Mouse (Mus musculus) hindbrain, postnatal 0 days (tissue): ENCODE results near the gene Kat2b. TPM values are rescaled to one million over a fixed set of nuclear protein-coding genes. Genes with fewer than 3 reads are reported as not detected.

Source experiments
- ATAC-seq: fragments of 200-750 bp; cut with Nextera tagmentation; 2 replicates; pipeline ENCODE4 v1.8.0; 2017; ENCODE audit warnings: mild to moderate bottlenecking, moderate TSS enrichment, moderate library complexity
- DNase-seq: peaks from one replicate; pipeline ENCODE4 v3.0.0-alpha.2; 2015; ENCODE audit warnings: low spot score
- H3K27ac ChIP-seq: fragments of 300-500 bp; sonication (generic); 2 replicates; pipeline ENCODE4 v1.5.1; 2014; ENCODE audit warnings: mild to moderate bottlenecking
- H3K27me3 ChIP-seq: fragments of 300-500 bp; sonication (generic); 2 replicates; pipeline ENCODE4 v1.6.1; 2014; ENCODE audit warnings: low read length, mixed read lengths; ENCODE audit not compliant: insufficient read depth
- H3K36me3 ChIP-seq: fragments of 300-500 bp; sonication (generic); 2 replicates; pipeline ENCODE4 v1.6.1; 2014; ENCODE audit warnings: low read length, mixed read lengths; ENCODE audit not compliant: insufficient read depth
- H3K4me1 ChIP-seq: fragments of 300-500 bp; sonication (generic); 2 replicates; pipeline ENCODE4 v1.6.1; 2014; ENCODE audit warnings: antibody characterized with exemption, low read length, mixed read lengths; ENCODE audit not compliant: insufficient read depth
- H3K4me2 ChIP-seq: fragments of 300-500 bp; sonication (generic); 2 replicates; pipeline ENCODE4 v1.6.1; 2014; ENCODE audit warnings: low read depth, mild to moderate bottlenecking, low read length, moderate library complexity, mixed read lengths
- H3K4me3 ChIP-seq: fragments of 300-500 bp; sonication (generic); 2 replicates; pipeline ENCODE4 v1.5.1; 2014; ENCODE audit warnings: low read length
- H3K9ac ChIP-seq: fragments of 300-500 bp; sonication (generic); replicated peaks from 2 replicates; pipeline ENCODE4 v1.6.1; 2014; ENCODE audit warnings: mild to moderate bottlenecking, low read length, moderate library complexity, mixed read lengths
- H3K9me3 ChIP-seq: fragments of 300-500 bp; sonication (generic); 2 replicates; pipeline ENCODE4 v1.6.1; 2016; ENCODE audit warnings: low read length, mixed read lengths
- CTCF ChIP-seq: IDR thresholded peaks from 2 replicates; pipeline ENCODE4 v1.5.1; 2016; ENCODE audit warnings: antibody characterized with exemption, control low read depth, low read depth
- WGBS: fragments of 180-500 bp; shearing (Covaris S2); extraction: QIAGEN DNeasy Blood & Tissue Kit; methylation state at CpG from one replicate; pipeline ENCODE4 v1.1.7; 2014; 5-methylcytosine and 5-hydroxymethylcytosine counted together
- polyA plus RNA-seq: library from polyadenylated mRNA; unstranded; fragments of >200 nt; fragmentation: Nextera tagmentation; extraction: Ambion mirVana; gene quantifications from 2 replicates; pipeline ENCODE4 v1.2.1, GENCODE M21; 2015
- total RNA-seq: library from RNA; depleted of rRNA; stranded (reverse); fragments of >200 nt; gene quantifications from 2 replicates; pipeline ENCODE4 v1.2.3, GENCODE M21; 2014

The Kat2b gene
- total and polyA plus RNA-seq, 2 experiments from 2014 or later = 4.6 to 17.5 TPM

- Histone ChIP-seq H3K4me2 (peak overlapping the region; percentile 42), H3K9me3 (no peaks in the 10 kb centered on the region), H3K4me3 (no peak overlapping the region), H3K4me1 (peaks cover 15% of the 10 kb centered on the region), H3K27me3 (no peaks in the 10 kb centered on the region), H3K27ac (peak overlapping the region; percentile 76), H3K9ac (no peak overlapping the region), H3K36me3 (no peaks in the 10 kb centered on the region)
- no peak for TF ChIP-seq CTCF
- ATAC-seq = peak; percentile 79
- WGBS = 19% methylated on average over 14 of the region's 14 CpGs
- DNase-seq = peak; percentile 86
These were observed 20.6 kb downstream of the Kat2b start for GRCm38 (mm10) chr17:53587074-53587851.

DNA sequence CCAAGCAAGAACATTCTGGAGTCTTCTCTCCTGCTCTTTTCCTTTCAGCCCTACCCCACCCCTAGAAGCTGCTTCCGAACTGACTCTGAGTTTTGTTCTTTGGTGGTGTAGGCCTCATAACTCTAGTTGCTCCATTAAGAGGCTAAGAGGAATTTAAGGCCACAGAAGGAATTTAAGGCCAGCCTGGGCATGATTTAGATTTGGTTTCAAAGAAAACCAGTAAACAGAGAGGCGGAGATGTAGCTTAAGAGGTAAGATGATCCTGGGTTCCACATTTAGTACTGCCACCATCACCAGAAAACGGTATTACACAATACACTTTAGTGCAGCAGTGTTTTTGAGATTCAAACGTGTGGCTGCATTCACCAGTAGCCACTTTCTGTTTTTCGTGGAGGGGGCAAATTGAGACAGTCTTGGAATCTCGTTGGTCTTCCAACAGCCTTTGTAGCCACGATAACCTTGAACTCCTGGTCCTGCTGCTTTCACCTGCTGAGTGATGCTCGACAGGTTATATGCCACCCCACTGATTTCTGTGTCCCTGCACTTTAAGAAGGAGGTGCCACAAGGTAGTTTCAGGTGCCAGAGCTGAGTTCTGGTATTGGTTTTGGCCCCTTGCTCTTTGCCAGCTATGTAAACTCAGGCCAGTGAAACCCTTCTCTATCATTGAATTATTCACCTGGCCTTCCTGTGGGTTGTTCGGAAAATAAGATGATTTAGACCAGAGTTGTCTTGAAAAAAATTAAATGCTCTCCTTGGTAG is 21.6 kb downstream of the Kat2b start:
- ATAC-seq = no peak

DNA sequence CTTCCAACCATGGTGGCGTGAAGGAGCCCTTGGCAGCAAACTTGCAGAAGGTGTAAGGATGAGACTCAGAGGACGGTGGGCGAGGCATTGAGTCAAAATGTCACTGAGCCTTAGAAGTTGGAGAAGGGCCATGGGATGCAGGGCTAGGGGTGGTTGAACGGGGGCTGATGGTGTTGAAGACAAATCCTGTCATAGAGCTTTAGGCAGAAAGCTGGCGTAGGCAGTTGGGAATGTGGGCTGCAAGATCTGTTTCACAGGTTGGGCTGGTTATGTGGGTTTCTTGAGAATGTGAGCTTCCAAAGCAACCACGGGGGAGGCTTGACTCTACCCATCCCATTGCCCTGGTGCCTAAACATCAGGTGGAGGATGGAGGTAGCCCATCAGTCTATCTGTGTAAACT is 23.4 kb downstream of the Kat2b start:
- Histone ChIP-seq H3K4me1 (peaks cover 15% of the 10 kb centered on the region), H3K36me3 (no peaks in the 10 kb centered on the region), H3K27ac (no peak overlapping the region), H3K4me3 (no peak overlapping the region), H3K27me3 (no peaks in the 10 kb centered on the region), H3K9ac (no peak overlapping the region), H3K9me3 (no peaks in the 10 kb centered on the region), H3K4me2 (no peak overlapping the region)
- DNase-seq = no peak
- ATAC-seq = no peak
- WGBS = 94% methylated on average over 6 of the region's 6 CpGs
- TF ChIP-seq CTCF = no peak

More for the DNA sequence above, 21.6 kb downstream of the Kat2b start:
- Histone ChIP-seq H3K9me3 (no peaks in the 10 kb centered on the region), H3K4me2 (no peak overlapping the region), H3K4me3 (no peak overlapping the region), H3K4me1 (peaks cover 15% of the 10 kb centered on the region), H3K9ac (no peak overlapping the region), H3K27ac (peak overlapping the region; percentile 76; the same call in 1 of the 2 replicates), H3K27me3 (no peaks in the 10 kb centered on the region), H3K36me3 (no peaks in the 10 kb centered on the region)
- no peak for DNase-seq
- 90% methylated on average over 9 of the region's 9 CpGs for WGBS
- peak; percentile 13; the same call in 1 of the 2 replicates for TF ChIP-seq CTCF

DNA sequence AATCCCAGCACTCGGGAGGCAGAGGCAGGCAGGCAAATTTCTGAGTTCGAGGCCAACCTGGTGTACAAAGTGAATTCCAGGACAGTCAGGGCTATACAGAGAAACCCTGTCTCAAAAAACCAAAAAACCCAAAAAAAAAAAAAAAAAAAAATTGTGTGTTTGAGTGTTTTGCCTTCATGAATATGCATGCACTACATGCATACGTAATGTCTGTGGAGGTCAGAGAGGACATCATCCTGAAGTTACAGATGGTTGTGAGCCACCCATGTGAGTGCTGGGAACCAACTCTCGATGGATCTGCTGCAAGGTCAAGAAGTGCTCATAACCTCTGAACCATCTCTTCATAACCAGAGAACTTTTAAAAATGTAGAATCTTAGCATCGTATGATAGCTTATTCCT is 25.2 kb downstream of the Kat2b start:
- Histone ChIP-seq H3K9me3 (no peaks in the 10 kb centered on the region), H3K9ac (no peak overlapping the region), H3K27me3 (no peaks in the 10 kb centered on the region), H3K4me3 (no peak overlapping the region), H3K27ac (no peak overlapping the region), H3K36me3 (no peaks in the 10 kb centered on the region), H3K4me2 (no peak overlapping the region), H3K4me1 (peaks cover 16% of the 10 kb centered on the region)
- TF ChIP-seq CTCF = no peak
- 93% methylated on average over 5 of the region's 5 CpGs for WGBS
- ATAC-seq = no peak
- DNase-seq = no peak

GRCm38 (mm10) chr17:53594590-53594989 is 27.9 kb downstream of the Kat2b start:
- no peak overlapping the region for H3K4me3 ChIP-seq
- WGBS = 71% methylated on average over 4 of the region's 4 CpGs
- H3K9me3 ChIP-seq = no peaks in the 10 kb centered on the region
- no peak for ATAC-seq
- no peaks in the 10 kb centered on the region for H3K27me3 ChIP-seq
- H3K4me2 ChIP-seq = no peak overlapping the region
- no peaks in the 10 kb centered on the region for H3K36me3 ChIP-seq
- no peak overlapping the region for H3K9ac ChIP-seq
- no peak for DNase-seq
- no peak overlapping the region for H3K27ac ChIP-seq
- no peak for TF ChIP-seq CTCF
- peaks cover 6% of the 10 kb centered on the region; the same call in 1 of the 2 replicates for H3K4me1 ChIP-seq

GRCm38 (mm10) chr17:53595527-53595926 is 28.9 kb downstream of the Kat2b start:
- DNase-seq (no peak), ATAC-seq (no peak)
- WGBS = 81% methylated on average over 8 of the region's 8 CpGs

More at GRCm38 (mm10) chr17:53595527-53595926, 28.9 kb downstream of the Kat2b start:
- Histone ChIP-seq H3K36me3 (no peaks in the 10 kb centered on the region), H3K9me3 (no peaks in the 10 kb centered on the region), H3K27me3 (no peaks in the 10 kb centered on the region), H3K4me2 (no peak overlapping the region), H3K27ac (peak overlapping the region; percentile 82), H3K9ac (no peak overlapping the region), H3K4me1 (peaks cover 6% of the 10 kb centered on the region; the same call in 1 of the 2 replicates), H3K4me3 (no peak overlapping the region)
- TF ChIP-seq CTCF = no peak
